Mouse (Mus musculus): ENCODE data around the gene Rxra.

Rxra gene

DNA sequence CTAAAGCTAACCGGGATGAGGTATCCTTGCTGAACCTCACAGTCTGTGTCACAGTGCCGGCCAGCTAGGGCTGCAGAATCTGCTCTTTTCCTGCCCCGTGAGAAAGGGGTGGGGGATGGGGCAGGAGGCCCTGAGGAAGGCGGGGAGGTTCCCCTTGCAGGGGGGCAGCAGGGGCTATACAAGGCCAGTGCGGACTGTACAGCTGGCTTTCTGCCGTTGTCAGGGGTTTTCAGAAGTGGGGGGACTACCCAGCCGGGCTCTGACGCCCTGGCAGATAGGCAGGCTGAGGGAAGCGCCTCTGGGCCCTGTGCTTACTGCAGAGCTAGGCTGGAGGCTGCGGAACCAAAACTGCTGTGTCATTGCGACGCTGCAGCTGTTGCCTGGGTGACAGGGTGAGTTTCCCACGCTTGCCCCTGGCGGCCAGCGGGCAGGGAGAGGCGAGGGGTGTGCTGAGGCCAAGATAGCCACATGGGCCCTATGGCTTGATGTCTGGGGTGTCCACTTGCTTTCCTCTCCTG is 63.9 kb downstream of the Rxra start:
- WGBS, result 12% methylated on average over 16 of the region's 16 CpGs

DNA sequence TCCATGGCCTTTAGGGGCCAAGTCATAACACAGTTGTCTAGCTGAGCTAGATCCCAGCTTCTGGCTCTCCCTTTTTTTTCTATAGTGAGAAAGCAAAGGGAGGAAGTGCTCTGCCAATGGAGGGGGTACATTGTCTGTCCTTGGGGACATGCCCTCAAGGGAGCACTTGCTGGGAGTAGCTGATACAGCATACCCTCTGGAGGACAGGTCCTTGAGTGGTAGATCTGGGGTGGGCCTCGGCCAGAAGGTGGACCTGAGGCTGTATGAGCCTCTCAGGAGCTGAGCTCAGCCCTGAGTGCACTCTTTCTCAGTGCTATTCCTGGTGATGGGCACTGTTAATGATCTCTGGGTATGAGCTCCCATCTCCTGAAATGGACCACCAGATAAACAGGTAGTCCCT is 66.9 kb downstream of the Rxra start:
- 96% methylated on average over 1 of the region's 1 CpGs for WGBS

DNA sequence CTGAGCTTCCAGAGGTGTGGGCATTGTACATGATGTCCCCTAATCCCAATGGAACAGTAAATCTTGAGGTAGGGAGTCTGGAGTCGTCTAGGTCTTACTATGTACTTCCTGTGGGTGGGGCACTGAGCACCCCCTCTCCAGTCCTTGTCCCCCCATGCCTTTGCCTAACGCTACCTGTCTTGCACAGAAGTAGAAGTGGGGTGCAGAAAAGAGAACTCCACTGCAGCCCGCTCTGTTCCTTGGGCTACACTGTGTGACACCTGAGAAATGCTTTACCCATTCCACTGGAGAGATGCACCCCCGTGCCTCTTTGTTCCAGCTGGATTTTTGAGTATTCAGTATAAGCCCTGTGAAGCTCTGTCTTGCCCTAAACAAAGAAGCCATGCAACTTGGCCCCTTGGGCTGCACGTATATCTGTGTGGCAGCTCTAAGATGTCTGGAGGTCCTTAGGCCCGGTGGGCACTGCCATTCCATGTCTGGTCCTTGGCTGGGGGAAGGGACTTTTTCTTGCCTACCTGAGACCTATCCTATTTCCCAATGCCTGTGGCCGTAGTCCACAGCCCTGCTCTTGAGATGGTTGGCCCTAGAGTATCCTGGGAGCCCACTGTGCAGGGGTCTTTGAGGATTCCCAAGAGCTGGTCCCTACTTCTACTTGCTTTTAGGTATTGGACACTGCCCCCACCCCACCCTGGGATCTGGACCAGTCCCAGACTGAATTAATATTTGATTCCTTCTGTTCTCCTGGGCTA is 67.8 kb downstream of the Rxra start:
- WGBS, result 95% methylated on average over 7 of the region's 7 CpGs

DNA sequence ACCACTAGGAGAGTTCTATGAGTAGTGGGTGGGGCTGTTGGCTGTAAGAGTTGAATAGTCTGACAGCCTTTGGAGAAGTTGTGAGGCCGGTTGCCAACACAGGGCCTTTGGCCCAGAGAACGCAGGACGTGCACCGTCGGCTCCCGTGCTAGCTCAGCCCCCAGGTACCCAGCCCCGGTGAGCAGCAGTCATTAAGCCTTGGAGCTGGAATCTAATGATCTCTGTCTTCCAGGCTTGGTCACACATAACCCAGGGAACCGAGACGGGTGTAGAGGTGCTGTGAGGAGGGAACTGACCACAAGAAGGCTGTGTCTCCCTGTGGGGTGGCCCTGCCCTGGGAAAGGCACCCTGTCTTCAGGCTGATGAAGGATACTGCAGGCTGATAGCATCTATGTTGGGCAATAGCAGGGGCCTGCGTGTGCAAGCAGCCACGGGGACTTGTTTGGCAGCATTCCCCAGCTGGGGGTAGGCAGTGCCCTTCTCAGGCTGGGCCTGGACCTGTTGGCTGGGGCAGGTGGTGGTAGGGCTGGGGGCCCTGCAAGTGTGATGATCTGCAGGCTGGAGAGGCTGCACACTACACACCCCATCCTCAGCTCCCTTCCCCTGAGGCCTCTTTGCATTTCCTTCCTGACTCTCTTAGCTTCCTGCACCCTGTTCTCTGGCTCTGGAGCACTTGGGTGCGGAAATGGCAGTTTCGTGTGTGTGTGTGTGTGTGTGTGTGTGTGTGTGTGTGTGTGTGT is 68.5 kb downstream of the Rxra start:
- 75% methylated on average over 13 of the region's 13 CpGs for WGBS

DNA sequence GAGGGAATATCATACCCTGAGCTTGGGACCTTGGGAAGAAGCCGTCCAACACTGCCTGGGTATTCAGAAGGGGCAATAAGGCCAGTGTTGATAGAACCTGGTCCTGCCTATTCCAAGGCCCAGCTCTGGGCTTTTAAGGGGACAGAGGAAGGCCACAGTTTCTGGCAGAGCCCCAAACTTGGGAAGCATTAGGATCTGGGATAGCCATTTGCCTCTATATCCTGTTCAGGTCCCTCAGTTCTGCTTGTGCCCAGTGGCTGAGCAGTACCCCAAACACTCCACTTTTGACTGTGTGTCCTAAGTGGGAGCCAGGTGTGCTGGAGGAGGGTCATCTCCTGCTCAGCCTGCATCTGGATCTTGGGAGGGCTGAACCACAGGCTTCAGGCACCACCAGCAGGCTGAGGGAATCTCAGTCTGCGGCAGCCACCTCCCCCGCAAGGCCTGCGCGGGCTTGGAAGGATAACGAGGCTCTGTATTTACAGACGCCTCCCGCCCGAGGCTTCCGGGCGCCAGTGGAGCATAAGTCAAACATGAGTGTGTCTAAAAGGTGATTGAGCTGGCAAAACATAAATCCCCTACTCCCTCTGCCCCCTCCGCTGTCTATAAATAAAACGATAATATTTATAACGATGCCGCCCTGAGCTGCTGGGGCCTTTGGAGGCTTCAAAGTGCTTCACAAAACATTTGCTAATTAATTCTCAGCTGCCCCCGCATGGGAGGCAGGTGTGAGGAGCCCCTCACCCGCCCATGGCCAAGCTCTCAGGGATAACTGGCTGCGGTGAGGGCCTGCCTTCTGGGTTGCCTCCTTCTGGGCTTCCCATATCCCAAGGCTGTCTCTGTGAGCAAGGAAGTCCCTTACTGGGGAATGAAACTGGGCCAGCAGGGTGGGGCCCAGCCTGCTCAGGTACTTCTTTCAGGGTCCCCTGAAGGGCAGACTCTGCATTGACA is 69.7 kb downstream of the Rxra start:
- 31% methylated on average over 18 of the region's 18 CpGs for WGBS

DNA sequence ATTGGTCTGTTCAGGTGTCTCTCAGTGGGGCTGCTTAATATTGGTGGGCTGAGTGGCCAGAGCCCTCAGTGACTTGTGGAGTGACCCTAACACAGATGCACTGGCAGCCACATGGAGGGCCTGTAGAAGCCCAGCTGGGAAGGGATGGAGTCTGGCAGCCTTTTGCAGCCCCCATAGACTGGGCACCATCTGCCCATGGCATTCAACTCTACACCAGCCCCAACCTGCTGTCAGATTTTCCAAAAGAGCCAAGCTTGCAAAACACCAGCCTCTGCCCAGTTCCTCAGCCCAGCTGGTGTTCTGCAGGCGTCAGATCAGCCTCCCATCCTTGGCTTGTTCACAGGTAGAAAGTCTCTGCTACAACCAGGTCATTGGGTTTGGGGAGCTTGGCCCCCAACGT is 70.6 kb downstream of the Rxra start:
- WGBS, result 37% methylated on average over 2 of the region's 2 CpGs

DNA sequence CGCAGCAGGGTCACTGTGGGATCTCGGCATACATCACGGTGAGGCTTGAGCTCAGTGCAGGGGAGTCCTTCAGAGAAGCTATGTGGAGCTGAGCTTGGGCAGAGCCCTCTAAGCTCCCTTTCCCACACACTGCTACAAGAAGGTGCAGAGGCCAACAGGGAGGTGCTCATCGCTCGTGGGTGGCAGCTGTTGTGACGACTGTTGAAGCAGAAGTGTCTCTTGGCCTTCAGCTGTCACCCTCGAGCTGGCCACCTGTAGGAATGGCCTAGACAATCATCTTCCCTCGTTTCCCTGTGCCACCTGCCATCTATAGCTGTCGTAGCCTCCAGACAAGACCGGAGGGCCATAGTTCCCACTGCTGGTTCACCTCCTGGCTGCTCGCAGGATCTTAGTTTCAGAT is 72.7 kb downstream of the Rxra start:
- 93% methylated on average over 11 of the region's 11 CpGs for WGBS

DNA sequence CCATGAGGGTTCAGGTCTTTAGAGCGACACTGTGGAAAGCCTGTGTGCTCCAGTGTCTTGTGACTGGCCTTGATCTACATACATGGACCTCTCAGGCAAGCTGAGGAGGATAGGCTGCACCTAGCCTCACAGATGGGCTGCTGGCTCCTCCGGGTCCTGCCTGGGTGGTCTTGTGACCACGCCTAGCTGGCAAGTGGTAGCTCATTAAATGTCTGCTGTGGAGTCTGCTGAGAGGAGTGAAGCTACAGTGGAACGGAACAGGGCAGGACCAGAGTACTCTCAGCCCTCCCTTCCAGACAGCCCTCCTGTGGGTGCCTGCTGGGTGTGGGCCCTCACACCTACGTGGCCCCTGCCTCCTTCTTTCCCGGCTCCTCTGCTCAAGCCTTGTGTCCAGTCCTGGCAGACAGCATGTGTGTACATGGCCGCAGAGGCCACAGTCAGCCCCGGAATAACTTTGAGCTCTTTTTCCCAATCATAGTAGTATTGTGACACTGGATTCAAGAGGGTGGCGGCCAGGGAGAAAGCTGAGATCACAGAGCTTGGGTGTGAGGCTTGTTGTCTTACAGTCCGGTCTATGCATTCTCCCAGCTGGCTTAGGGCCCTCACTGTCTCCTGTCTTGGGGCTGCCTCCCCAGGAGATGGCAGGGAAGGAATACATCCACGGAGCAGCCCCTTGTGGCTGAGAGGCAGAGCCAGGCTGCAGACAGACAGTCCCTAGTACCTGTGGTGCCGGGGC is 74.3 kb downstream of the Rxra start:
- WGBS, result 81% methylated on average over 12 of the region's 12 CpGs

DNA sequence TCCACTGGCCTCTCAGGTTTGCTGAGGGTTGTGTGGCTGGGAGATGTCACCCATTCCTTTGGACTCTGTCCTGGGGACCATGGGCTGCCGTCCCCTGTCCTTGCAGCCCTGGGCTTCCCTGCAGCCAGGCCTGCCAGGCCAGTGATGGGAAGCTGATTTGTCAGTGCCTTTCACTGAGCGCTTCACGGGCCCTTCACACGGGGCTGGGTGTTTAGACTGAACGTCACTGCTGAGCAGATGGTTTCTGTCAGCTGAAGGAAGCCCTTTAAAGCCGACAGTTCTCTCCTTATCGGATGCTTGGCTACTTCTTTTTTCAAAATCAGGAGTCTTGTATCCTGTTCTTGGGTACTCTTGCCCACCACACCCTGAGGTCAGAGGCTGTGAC is 74.9 kb downstream of the Rxra start:
- 63% methylated on average over 7 of the region's 7 CpGs for WGBS

DNA sequence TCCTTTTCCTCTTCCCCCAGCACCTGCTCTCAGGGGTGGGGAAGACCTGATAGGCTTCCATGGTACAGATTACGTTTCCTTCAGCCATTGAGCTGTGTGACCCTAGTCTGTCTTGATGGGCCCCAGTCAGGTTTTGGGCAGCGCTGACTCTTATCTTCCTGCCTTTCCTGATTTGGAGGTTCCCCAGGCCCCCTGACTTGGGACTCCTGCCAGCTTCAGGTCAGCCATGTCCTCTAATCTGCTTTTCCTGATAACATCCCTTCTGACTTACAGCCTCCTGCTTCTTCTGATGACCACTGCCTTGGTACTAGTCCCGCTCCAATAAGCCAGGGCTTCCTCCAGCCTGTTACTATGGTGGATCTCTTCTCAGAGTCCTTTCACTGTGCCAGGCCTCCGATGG is 75.6 kb downstream of the Rxra start:
- 97% methylated on average over 4 of the region's 4 CpGs for WGBS

DNA sequence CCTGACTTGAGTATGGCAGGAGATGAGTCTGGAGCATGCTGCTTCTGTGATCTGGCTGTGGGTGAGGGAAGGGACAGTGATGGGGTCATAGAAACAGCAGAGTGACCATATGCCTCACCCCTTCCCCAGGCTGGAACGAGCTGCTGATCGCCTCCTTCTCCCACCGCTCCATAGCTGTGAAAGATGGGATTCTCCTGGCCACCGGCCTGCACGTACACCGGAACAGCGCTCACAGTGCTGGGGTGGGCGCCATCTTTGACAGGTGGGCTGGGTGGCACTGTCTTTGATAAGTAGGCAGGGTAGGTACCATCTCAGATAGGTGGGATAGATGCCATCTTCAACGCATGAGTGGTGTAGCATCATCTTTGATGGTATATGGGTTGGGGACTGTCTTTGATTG is 77.9 kb downstream of the Rxra start:
- 96% methylated on average over 9 of the region's 9 CpGs for WGBS

DNA sequence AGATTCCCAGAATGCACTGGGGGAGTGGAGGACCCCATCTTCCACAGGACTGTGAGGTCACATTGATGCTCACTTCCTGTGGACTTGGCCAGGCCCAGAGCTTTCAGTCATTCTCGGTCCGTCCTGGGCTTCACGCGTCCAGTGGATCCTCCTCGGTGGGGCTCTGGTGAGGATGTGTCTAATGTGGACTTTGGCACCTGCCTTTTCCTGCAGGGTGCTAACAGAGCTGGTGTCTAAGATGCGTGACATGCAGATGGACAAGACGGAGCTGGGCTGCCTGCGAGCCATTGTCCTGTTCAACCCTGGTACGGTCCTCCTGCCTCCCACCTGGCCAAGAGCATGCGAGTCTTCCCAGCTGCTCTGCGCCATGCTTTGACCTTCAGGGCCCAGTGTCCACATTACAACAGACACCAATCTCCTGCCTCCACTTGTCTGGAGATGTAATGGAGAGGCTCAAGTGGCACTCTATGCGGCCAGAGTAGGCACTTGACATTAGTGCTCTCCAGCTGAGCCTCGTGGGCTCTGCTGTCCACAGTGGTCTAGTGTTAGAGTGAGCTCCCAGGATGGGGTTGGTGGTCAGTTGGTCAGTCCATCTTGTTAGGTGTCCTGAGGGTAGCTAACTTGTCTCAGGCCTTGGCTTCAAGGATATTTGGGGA is 79.9 kb downstream of the Rxra start:
- 96% methylated on average over 13 of the region's 13 CpGs for WGBS

DNA sequence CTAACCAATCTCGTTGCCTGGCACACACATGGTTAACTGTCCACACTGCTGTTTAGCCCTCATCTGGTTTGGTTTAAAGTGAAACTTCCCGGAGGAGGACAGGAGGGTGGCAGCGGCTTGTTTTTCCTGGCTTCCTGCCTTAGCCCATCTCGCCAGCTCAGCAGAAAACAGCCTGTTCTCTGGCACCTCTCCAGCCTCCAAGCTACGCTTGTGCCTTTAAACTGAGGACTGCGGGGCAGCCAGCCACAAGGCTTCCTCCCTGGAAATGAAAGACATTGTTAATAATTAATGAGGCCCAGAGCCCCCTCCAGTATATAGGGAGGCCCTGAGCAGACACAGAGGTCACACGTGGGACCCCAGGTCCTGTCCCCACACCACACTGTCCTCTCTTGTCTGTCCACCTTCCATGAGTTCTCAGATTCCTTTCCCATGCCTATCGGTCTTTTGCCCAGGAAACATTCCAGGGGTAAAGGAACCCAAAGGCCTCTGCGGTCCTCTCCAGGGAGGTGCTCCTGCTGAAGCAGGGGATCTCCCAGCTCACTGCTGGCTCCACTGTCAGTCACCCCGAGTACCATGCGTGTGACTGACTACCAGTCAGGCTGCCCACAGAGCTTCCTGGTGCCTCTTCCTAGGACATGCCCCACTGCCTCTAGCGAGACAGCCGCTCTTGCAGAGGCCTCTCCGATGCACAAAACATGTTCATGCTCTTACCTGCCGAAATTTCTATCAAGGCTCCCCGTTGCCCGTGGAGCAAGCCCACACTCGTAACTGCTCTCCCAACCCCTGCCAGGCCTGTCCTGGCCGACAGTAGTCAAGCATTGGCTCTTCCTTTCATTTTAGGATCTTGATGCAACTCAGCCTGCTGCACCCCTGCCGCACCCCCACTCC is 82.4 kb downstream of the Rxra start:
- WGBS, result 45% methylated on average over 20 of the region's 20 CpGs

DNA sequence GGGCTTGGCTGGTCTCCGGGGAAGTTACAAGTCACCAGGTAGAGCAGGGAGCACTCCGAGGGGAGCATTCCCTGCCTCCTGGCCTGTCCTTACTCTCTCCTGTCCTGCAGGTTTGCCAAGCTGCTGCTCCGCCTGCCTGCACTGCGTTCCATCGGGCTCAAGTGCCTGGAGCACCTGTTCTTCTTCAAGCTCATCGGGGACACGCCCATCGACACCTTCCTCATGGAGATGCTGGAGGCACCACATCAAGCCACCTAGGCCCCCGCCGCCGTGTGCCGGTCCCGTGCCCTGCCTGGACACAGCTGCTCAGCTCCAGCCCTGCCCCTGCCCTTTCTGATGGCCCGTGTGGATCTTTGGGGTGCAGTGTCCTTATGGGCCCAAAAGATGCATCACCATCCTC is 83.2 kb downstream of the Rxra start:
- 96% methylated on average over 14 of the region's 14 CpGs for WGBS

DNA sequence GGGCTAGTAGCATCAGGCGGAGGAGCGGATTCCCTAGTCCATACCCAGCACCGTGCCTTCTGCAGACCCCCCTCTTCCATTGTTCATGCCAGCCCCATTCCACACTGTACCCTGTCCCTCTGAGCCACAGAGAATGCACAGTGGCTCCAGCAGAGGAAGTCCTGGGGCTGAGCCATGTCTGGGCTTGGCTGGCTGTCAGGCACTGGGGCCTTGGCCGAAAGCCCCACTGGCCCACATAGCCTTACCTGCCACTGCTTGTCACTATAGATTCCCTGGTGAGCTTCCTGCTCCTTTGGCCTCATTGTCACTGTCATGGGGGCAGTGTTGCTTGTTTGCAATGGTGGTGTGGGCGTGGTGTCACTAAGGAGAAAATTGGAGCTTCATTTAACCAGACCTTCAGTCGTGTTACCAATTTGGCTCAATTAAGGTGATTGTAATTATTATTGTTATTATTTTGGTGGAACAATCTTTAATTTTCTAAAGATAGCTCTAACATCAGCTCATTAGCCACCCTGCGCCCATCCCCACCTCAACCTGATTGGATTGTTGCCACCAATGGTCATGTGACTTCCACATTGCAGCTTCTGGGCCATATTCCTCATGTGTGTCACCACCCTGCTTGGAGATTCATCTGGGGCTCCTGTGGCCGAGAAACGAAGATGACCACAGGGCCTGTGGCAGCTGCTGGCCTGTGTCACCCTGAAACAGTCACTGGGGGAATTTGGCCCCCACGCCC is 85.2 kb downstream of the Rxra start:
- WGBS, result 85% methylated on average over 10 of the region's 10 CpGs

DNA sequence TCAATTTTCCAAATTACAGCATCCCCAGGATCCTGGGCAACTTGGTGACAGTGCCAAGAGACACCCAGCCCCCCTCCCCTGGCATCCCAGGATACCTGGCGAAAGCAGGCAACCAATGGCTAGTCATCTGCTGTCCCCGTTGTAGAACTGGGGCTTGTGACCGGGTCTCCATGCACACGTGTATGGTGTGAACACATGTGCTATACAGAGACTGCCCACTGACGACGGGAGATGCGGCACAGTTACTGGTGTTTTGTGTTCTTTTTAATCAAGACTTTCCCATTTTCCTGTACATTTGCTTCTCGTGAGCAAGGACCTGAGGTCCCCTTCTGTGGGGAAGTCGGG is 85.7 kb downstream of the Rxra start:
- 91% methylated on average over 9 of the region's 9 CpGs for WGBS

DNA sequence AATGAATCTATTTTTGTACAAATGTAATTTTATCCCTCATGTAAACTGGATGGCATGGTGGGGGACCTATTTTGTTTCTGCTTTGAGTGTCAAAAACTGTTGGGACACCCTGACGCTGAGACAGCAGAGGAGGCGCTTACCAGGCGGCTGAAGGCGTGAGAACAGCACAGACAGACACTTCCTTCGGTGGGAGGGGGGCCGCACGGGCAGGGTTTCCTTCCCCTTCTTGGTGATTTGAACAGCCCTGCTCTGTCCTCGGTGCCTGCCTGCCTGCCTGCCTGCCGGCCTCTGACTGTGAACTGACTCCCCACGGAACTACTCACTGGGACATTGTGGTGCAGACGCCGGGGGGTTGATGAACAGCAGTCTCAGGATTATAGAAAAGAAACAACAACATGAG is 86.3 kb downstream of the Rxra start:
- WGBS, result 75% methylated on average over 12 of the region's 12 CpGs

DNA sequence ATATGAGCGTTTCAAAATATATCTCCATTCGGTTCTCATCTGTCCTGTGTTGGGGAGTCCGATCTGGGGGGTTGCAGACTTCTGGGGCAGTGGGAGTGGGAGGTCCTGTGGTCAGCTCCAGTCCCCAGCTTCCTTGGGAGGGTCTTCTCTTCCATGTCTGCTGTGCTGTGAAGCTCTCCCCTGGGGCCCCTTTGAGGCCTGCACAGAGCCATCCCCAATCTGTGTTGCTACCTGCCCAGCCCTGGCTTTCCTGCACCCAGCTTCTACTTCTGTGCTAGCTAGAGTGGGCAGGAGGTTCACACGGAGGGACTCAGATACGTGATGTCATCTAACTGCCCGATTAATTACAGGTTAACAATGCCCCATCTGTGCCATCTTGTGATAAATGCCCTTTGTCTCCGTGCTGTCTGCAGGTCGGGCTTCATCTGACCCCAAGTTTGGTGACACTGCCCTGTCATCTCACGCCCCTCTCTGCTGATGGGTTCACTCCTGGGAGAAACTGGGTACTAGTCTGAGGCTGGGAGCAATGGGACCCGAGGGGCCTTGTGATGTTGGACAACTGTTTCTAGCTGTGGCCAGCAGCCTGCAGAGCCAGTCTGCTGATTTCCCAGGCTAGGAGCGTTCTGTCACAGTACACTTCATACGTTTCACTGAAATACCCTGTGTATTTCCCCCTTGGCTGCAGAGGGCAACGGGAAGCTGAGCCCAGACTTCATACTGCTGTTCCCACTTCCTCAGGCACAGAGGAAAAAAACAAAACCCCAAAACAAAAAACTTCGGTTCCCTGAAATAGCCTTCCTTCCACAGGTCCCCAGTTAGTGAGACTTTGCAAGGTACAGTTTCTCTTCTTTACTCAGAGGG is 86.9 kb downstream of the Rxra start:
- 81% methylated on average over 14 of the region's 14 CpGs for WGBS

Measured in cerebral cortex, adult 2 months (tissue).